Mouse (Mus musculus) midbrain, postnatal 0 days (tissue): Measurements from ENCODE around the gene Gm49384. TPM values are rescaled to one million over a fixed set of nuclear protein-coding genes. Genes with fewer than 3 reads are reported as not detected.
A peak's percentile ranks its signal among the peaks of the same experiment; 100 is the strongest.

Source experiments
- ATAC-seq: fragments of 200-750 bp; cut with Nextera tagmentation; 2 replicates; pipeline ENCODE4 v1.8.0; 2017; ENCODE audit warnings: moderate number of reproducible peaks, mild to moderate bottlenecking, moderate TSS enrichment, moderate library complexity; ENCODE audit not compliant: low FRiP score
- DNase-seq: peaks from one replicate; pipeline ENCODE4 v3.0.0-alpha.2; 2015; ENCODE audit warnings: low spot score
- H3K27ac ChIP-seq: fragments of 300-500 bp; sonication (generic); 2 replicates; pipeline ENCODE4 v1.5.1; 2014; ENCODE audit warnings: low read depth, mild to moderate bottlenecking, low read length, mixed read lengths
- H3K27me3 ChIP-seq: fragments of 300-500 bp; sonication (generic); 2 replicates; pipeline ENCODE4 v1.6.1; 2014; ENCODE audit warnings: low read length, control low read depth, mixed read lengths; ENCODE audit not compliant: insufficient read depth
- H3K36me3 ChIP-seq: fragments of 300-500 bp; sonication (generic); 2 replicates; pipeline ENCODE4 v1.6.1; 2014; ENCODE audit warnings: low read length, control low read depth, mixed read lengths; ENCODE audit not compliant: insufficient read depth
- H3K4me1 ChIP-seq: fragments of 300-500 bp; sonication (generic); 2 replicates; pipeline ENCODE4 v1.6.1; 2014; ENCODE audit warnings: mild to moderate bottlenecking, control low read depth, antibody characterized with exemption, low read length, mixed read lengths; ENCODE audit not compliant: insufficient read depth
- H3K4me2 ChIP-seq: fragments of 300-500 bp; sonication (generic); 2 replicates; pipeline ENCODE4 v1.6.1; 2014; ENCODE audit warnings: low read depth, mild to moderate bottlenecking, low read length, mixed read lengths; ENCODE audit not compliant: poor library complexity, severe bottlenecking
- H3K4me3 ChIP-seq: fragments of 300-500 bp; sonication (generic); 2 replicates; pipeline ENCODE4 v1.5.1; 2014; ENCODE audit warnings: low read depth, mild to moderate bottlenecking, low read length, moderate library complexity
- H3K9ac ChIP-seq: fragments of 300-500 bp; sonication (generic); replicated peaks from 2 replicates; pipeline ENCODE4 v1.6.1; 2014; ENCODE audit warnings: mild to moderate bottlenecking, low read length, moderate library complexity, mixed read lengths; ENCODE audit not compliant: poor library complexity, severe bottlenecking
- H3K9me3 ChIP-seq: fragments of 300-500 bp; sonication (generic); 2 replicates; pipeline ENCODE4 v1.6.1; 2016; ENCODE audit warnings: low read length, control low read depth
- CTCF ChIP-seq: IDR thresholded peaks from 2 replicates; pipeline ENCODE4 v1.5.1; 2016; ENCODE audit warnings: antibody characterized with exemption, mild to moderate bottlenecking
- WGBS: fragments of 180-500 bp; shearing (Covaris S2); extraction: QIAGEN DNeasy Blood & Tissue Kit; methylation state at CpG from one replicate; pipeline ENCODE4 v1.1.7; 2014; 5-methylcytosine and 5-hydroxymethylcytosine counted together
- polyA plus RNA-seq: library from polyadenylated mRNA; unstranded; fragments of >200 nt; fragmentation: Nextera tagmentation; extraction: Ambion mirVana; gene quantifications from 2 replicates; pipeline ENCODE4 v1.2.1, GENCODE M21; 2015
- total RNA-seq: library from RNA; depleted of rRNA; stranded (reverse); fragments of >200 nt; gene quantifications from 2 replicates; pipeline ENCODE4 v1.2.3, GENCODE M21; 2014

Gene Gm49384
- total and polyA plus RNA-seq, 2 experiments from 2014 or later = 1.2 to 2.5 TPM

- no peak overlapping the region for H3K4me2 ChIP-seq
- TF ChIP-seq CTCF = no peak
- WGBS = 91% methylated on average over 4 of the region's 4 CpGs
These were observed 22.3 kb downstream of the Gm49384 start for GRCm38 (mm10) chr12:69181800-69182199.

GRCm38 (mm10) chr12:69179371-69179770, 24.7 kb downstream of the Gm49384 start:
- DNase-seq (no peak), ATAC-seq (no peak)
- Histone ChIP-seq H3K9me3 (no peaks in the 10 kb centered on the region), H3K36me3 (0 out of 2 replicates have a peak, but pooled peaks cover 2% of the 10 kb centered on the region), H3K4me3 (no peak overlapping the region), H3K4me2 (no peak overlapping the region), H3K27ac (no peak overlapping the region), H3K9ac (no peak overlapping the region), H3K27me3 (no peaks in the 10 kb centered on the region), H3K4me1 (no peaks in the 10 kb centered on the region)
- TF ChIP-seq CTCF = no peak
- WGBS = 67% methylated on average over 12 of the region's 12 CpGs

More at GRCm38 (mm10) chr12:69181800-69182199, 22.3 kb downstream of the Gm49384 start:
- no peak overlapping the region for H3K4me3 ChIP-seq
- H3K27ac ChIP-seq = no peak overlapping the region
- no peaks in the 10 kb centered on the region for H3K27me3 ChIP-seq
- peaks cover 10% of the 10 kb centered on the region for H3K4me1 ChIP-seq
- no peak for DNase-seq
- no peak for ATAC-seq
- H3K9me3 ChIP-seq = no peaks in the 10 kb centered on the region
- 0 out of 2 replicates have a peak, but pooled peaks cover 2% of the 10 kb centered on the region for H3K36me3 ChIP-seq
- no peak overlapping the region for H3K9ac ChIP-seq

GRCm38 (mm10) chr12:69177526-69177925, 26.5 kb downstream of the Gm49384 start:
- H3K4me1 ChIP-seq = no peaks in the 10 kb centered on the region
- no peaks in the 10 kb centered on the region for H3K9me3 ChIP-seq
- no peak for TF ChIP-seq CTCF
- no peak for ATAC-seq
- 0 out of 2 replicates have a peak, but pooled peaks cover 2% of the 10 kb centered on the region for H3K36me3 ChIP-seq
- no peak overlapping the region for H3K4me3 ChIP-seq
- no peak for DNase-seq
- no peak overlapping the region for H3K27ac ChIP-seq
- H3K9ac ChIP-seq = no peak overlapping the region
- no peaks in the 10 kb centered on the region for H3K27me3 ChIP-seq
- no peak overlapping the region for H3K4me2 ChIP-seq
- WGBS = 84% methylated on average over 3 of the region's 3 CpGs

- no peak for TF ChIP-seq CTCF
- Histone ChIP-seq H3K4me1 (no peaks in the 10 kb centered on the region), H3K4me2 (no peak overlapping the region), H3K27ac (no peak overlapping the region), H3K9ac (no peak overlapping the region), H3K4me3 (no peak overlapping the region), H3K9me3 (no peaks in the 10 kb centered on the region), H3K27me3 (no peaks in the 10 kb centered on the region), H3K36me3 (no peaks in the 10 kb centered on the region)
- ATAC-seq (no peak), DNase-seq (no peak)
- 93% methylated on average over 3 of the region's 3 CpGs for WGBS
These were observed 28.1 kb downstream of the Gm49384 start for GRCm38 (mm10) chr12:69175975-69176374.

- 89% methylated on average over 2 of the region's 2 CpGs for WGBS
- TF ChIP-seq CTCF = no peak
- no peaks in the 10 kb centered on the region for H3K36me3 ChIP-seq
- H3K4me3 ChIP-seq = no peak overlapping the region
- no peaks in the 10 kb centered on the region for H3K9me3 ChIP-seq
- no peaks in the 10 kb centered on the region for H3K27me3 ChIP-seq
- H3K4me2 ChIP-seq = no peak overlapping the region
- H3K9ac ChIP-seq = no peak overlapping the region
- no peaks in the 10 kb centered on the region; the same call in 1 of the 2 replicates for H3K4me1 ChIP-seq
- no peak overlapping the region for H3K27ac ChIP-seq
- DNase-seq (no peak), ATAC-seq (no peak)
These were observed 32.8 kb downstream of the Gm49384 start for GRCm38 (mm10) chr12:69171307-69171706.

- Histone ChIP-seq H3K4me2 (peak within 1 kb of the TSS; percentile 99), H3K4me3 (peak within 1 kb of the TSS; percentile 68), H3K36me3 (no peaks in the 10 kb centered on the region), H3K9ac (peak within 1 kb of the TSS; percentile 69), H3K9me3 (no peaks in the 10 kb centered on the region), H3K4me1 (no peaks in the 10 kb centered on the region; the same call in 1 of the 2 replicates), H3K27ac (peak within 1 kb of the TSS; percentile 70), H3K27me3 (no peaks in the 10 kb centered on the region)
- TF ChIP-seq CTCF = no peak
- under 1% methylated on average over 40 of the region's 40 CpGs for WGBS
- ATAC-seq = peak; percentile 90
- DNase-seq = peak; percentile 87
These were observed 35.5 kb downstream of the Gm49384 start, which contains the start of gene Lrr1 for GRCm38 (mm10) chr12:69168461-69169106. Gene Lrr1, plus strand, starts transcription at chr12:69168814.
